In genomic region chr6:31562371-31563080, GRCm38 (mm10) we compare ENCODE assay signal across 8 mouse cellular contexts. TPM values are rescaled to one million over a fixed set of nuclear protein-coding genes. Genes with fewer than 3 reads are reported as not detected.
DNase-seq lines count a peak whose midpoint lies in the region; ATAC-seq and TF ChIP-seq lines count a peak whose summit lies in the region.

No protein-coding gene starts in this region.

- H3K9ac ChIP-seq in lung, embryonic 14.5 days: peak overlapping the region; percentile 68
- peak overlapping the region; percentile 81 for H3K9ac ChIP-seq in heart, embryonic 12.5 days
- no peak overlapping the region for H3K9ac ChIP-seq in limb, embryonic 12.5 days (replicated peaks)
- peak overlapping the region; percentile 77 for H3K9ac ChIP-seq in neural tube, embryonic 12.5 days

- ATAC-seq in lung, embryonic 14.5 days (ENCODE audit: insufficient read depth): no peak
- no peak for ATAC-seq in heart, embryonic 12.5 days (ENCODE audit: insufficient number of reproducible peaks, low FRiP score)
- no peak for ATAC-seq in limb, embryonic 12.5 days (ENCODE audit: insufficient number of reproducible peaks, insufficient read depth, low FRiP score, low TSS enrichment, low read depth)
- ATAC-seq in neural tube, embryonic 12.5 days (ENCODE audit: low FRiP score, low read depth): no peak

- H3K4me1 ChIP-seq in lung, embryonic 14.5 days (ENCODE audit: insufficient read depth): 0 out of 2 replicates have a peak, but pooled peaks cover 3% of the 10 kb centered on the region
- peaks cover 34% of the 10 kb centered on the region for H3K4me1 ChIP-seq in heart, embryonic 12.5 days (replicated peaks)
- H3K4me1 ChIP-seq in limb, embryonic 12.5 days (replicated peaks): peaks cover 36% of the 10 kb centered on the region; the same call in 1 of the 2 replicates
- H3K4me1 ChIP-seq in neural tube, embryonic 12.5 days: peaks cover 33% of the 10 kb centered on the region

- H3K4me3 ChIP-seq in lung, embryonic 14.5 days (ENCODE audit: low read depth, low read length): peak overlapping the region; percentile 64
- peak overlapping the region; percentile 60 for H3K4me3 ChIP-seq in heart, embryonic 12.5 days
- peak overlapping the region; percentile 64 for H3K4me3 ChIP-seq in limb, embryonic 12.5 days (replicated peaks)
- H3K4me3 ChIP-seq in neural tube, embryonic 12.5 days: peak overlapping the region; percentile 67

- TF ChIP-seq CTCF in lung, embryonic 14.5 days (IDR thresholded peaks at IDR 0.05; ENCODE audit: low read depth): no peak

- peak; percentile 30 for DNase-seq in lung, embryonic 14.5 days
- DNase-seq in lung, postnatal 4 days: no peak
- no peak for DNase-seq in frontal cortex, postnatal 10 days (ENCODE audit: low spot score in 2 of 2)
- DNase-seq in cerebellum, adult 8-10 months: no peak
- no peak for DNase-seq in frontal cortex, adult 2 months (ENCODE audit: extremely low spot score in 1 of 2, low spot score in 1 of 2)

- H3K9me3 ChIP-seq in lung, embryonic 14.5 days (ENCODE audit: low read depth, low read length): no peaks in the 10 kb centered on the region
- no peaks in the 10 kb centered on the region for H3K9me3 ChIP-seq in heart, embryonic 12.5 days (replicated peaks)
- no peaks in the 10 kb centered on the region for H3K9me3 ChIP-seq in limb, embryonic 12.5 days
- H3K9me3 ChIP-seq in neural tube, embryonic 12.5 days: no peaks in the 10 kb centered on the region

- H3K36me3 ChIP-seq in lung, embryonic 14.5 days (ENCODE audit: insufficient read depth): 0 out of 2 replicates have a peak, but pooled peaks cover 3% of the 10 kb centered on the region
- H3K36me3 ChIP-seq in heart, embryonic 12.5 days: no peaks in the 10 kb centered on the region
- no peaks in the 10 kb centered on the region for H3K36me3 ChIP-seq in limb, embryonic 12.5 days
- no peaks in the 10 kb centered on the region for H3K36me3 ChIP-seq in neural tube, embryonic 12.5 days

- peaks cover 39% of the 10 kb centered on the region for H3K27me3 ChIP-seq in lung, embryonic 14.5 days (ENCODE audit: insufficient read depth, low read length)
- no peaks in the 10 kb centered on the region for H3K27me3 ChIP-seq in heart, embryonic 12.5 days (replicated peaks)
- H3K27me3 ChIP-seq in limb, embryonic 12.5 days: peaks cover 88% of the 10 kb centered on the region
- H3K27me3 ChIP-seq in neural tube, embryonic 12.5 days (replicated peaks): peaks cover 4% of the 10 kb centered on the region; the same call in 1 of the 2 replicates

- WGBS in lung, embryonic 14.5 days: 4% methylated on average over 16 of the region's 16 CpGs
- WGBS in heart, embryonic 12.5 days: 6% methylated on average over 16 of the region's 16 CpGs
- WGBS in limb, embryonic 12.5 days: 7% methylated on average over 16 of the region's 16 CpGs
- WGBS in neural tube, embryonic 12.5 days: 5% methylated on average over 16 of the region's 16 CpGs

- 0 out of 2 replicates have a peak overlapping the region, but pooled peaks have one; percentile 38 for H3K27ac ChIP-seq in lung, embryonic 14.5 days (ENCODE audit: low read depth)
- no peak overlapping the region for H3K27ac ChIP-seq in heart, embryonic 12.5 days (ENCODE audit: poor library complexity, severe bottlenecking)
- H3K27ac ChIP-seq in limb, embryonic 12.5 days: no peak overlapping the region
- H3K27ac ChIP-seq in neural tube, embryonic 12.5 days: no peak overlapping the region

- H3K4me2 ChIP-seq in lung, embryonic 14.5 days: peak overlapping the region; percentile 84
- peak overlapping the region; percentile 97 for H3K4me2 ChIP-seq in heart, embryonic 12.5 days
- peak overlapping the region; percentile 92 for H3K4me2 ChIP-seq in limb, embryonic 12.5 days
- H3K4me2 ChIP-seq in neural tube, embryonic 12.5 days (replicated peaks): peak overlapping the region; percentile 94

RNA-seq across cellular contexts. Expression of gene Podxl, which starts 1.3 kb away (rescaled TPM):
- polyA plus RNA-seq in lung, embryonic 14.5 days (2014; fragmentation: Nextera tagmentation; extraction: Ambion mirVana): 28.9 and 29.7 TPM in 2 replicates
- polyA plus RNA-seq in heart, embryonic 12.5 days (2016; fragmentation: Nextera tagmentation; extraction: Ambion mirVana): 27.9 and 29.2 TPM in 2 replicates
- 5.8 and 7.3 TPM in 2 replicates for polyA plus RNA-seq in limb, embryonic 12.5 days (2016; fragmentation: Nextera tagmentation; extraction: Ambion mirVana)
- polyA plus RNA-seq in neural tube, embryonic 12.5 days (2016; fragmentation: Nextera tagmentation; extraction: Ambion mirVana): 12.8 and 14.8 TPM in 2 replicates
- polyA plus RNA-seq in frontal cortex, adult 2 months (2012; rRNA removed): 17.7 and 18.4 TPM in 2 replicates
